Mouse (Mus musculus) liver, embryonic 15.5 days (tissue): ENCODE data around the gene Zfp740. TPM values are rescaled to one million over a fixed set of nuclear protein-coding genes. Genes with fewer than 3 reads are reported as not detected.

Experiments
- ATAC-seq: fragments of 200-750 bp; cut with Nextera tagmentation; 2 replicates; pipeline ENCODE4 v1.8.0; 2017; ENCODE audit warnings: moderate number of reproducible peaks, mild to moderate bottlenecking, moderate library complexity; ENCODE audit not compliant: insufficient read depth
- H3K27ac ChIP-seq: fragments of 300-500 bp; sonication (generic); replicated peaks from 2 replicates; pipeline ENCODE4 v1.5.1; 2015; ENCODE audit warnings: mild to moderate bottlenecking, inconsistent platforms
- H3K27me3 ChIP-seq: fragments of 300-500 bp; sonication (generic); 2 replicates; pipeline ENCODE4 v1.6.1; 2015; ENCODE audit warnings: mild to moderate bottlenecking, inconsistent platforms
- H3K36me3 ChIP-seq: fragments of 300-500 bp; sonication (generic); replicated peaks from 2 replicates; pipeline ENCODE4 v1.6.1; 2015; ENCODE audit warnings: moderate library complexity, mild to moderate bottlenecking, inconsistent platforms
- H3K4me1 ChIP-seq: fragments of 300-500 bp; sonication (generic); replicated peaks from 2 replicates; pipeline ENCODE4 v1.6.1; 2015; ENCODE audit warnings: inconsistent platforms
- H3K4me2 ChIP-seq: fragments of 300-500 bp; sonication (generic); 2 replicates; pipeline ENCODE4 v1.6.1; 2015; ENCODE audit warnings: moderate library complexity, mild to moderate bottlenecking, inconsistent platforms
- H3K4me3 ChIP-seq: fragments of 300-500 bp; sonication (generic); replicated peaks from 2 replicates; pipeline ENCODE4 v1.5.1; 2015; ENCODE audit warnings: mild to moderate bottlenecking, inconsistent platforms
- H3K9ac ChIP-seq: fragments of 300-500 bp; sonication (generic); 2 replicates; pipeline ENCODE4 v1.6.1; 2015; ENCODE audit warnings: moderate library complexity, mild to moderate bottlenecking, inconsistent platforms
- H3K9me3 ChIP-seq: fragments of 300-500 bp; sonication (generic); replicated peaks from 2 replicates; pipeline ENCODE4 v1.6.1; 2016; ENCODE audit warnings: inconsistent platforms
- WGBS: fragments of 180-500 bp; shearing (Covaris S2); methylation state at CpG from one replicate; pipeline ENCODE4 v1.1.7; 2015; ENCODE audit warnings: mixed read lengths; ENCODE audit not compliant: insufficient replicate concordance; 5-methylcytosine and 5-hydroxymethylcytosine counted together
- polyA plus RNA-seq: library from polyadenylated mRNA; unstranded; fragments of >200 nt; fragmentation: Nextera tagmentation; extraction: Ambion mirVana; gene quantifications from 2 replicates; pipeline ENCODE4 v1.2.1, GENCODE M21; 2015

Zfp740 gene
- polyA plus RNA-seq, 1 experiment from 2014 or later = 15.3 TPM

DNA sequence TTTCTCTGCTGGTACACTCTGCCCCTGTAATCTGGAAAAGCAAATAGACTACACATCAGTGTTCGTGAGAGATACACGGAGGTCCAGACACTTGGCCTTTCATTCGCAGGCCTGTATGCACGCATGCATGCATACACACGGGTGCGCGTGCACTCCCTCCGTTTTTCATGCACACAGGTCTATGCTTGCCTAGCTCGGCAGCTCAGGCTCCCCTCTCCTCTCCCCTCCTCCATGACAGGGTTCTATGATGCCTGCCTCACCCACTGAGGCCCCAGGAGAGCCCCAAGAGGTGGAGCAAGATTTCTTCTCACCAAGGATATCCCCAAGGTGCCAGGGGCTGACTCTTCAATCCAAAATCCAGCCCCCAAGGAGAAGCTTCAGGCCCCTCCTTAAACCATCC lies 46.9 kb downstream of the Zfp740 start:
- no peak overlapping the region for H3K27ac ChIP-seq
- WGBS = 55% methylated on average over 9 of the region's 9 CpGs
- no peak overlapping the region for H3K9ac ChIP-seq
- no peaks in the 10 kb centered on the region for H3K36me3 ChIP-seq
- no peak overlapping the region for H3K4me2 ChIP-seq
- H3K4me3 ChIP-seq = no peak overlapping the region
- ATAC-seq = no peak
- peaks cover 29% of the 10 kb centered on the region for H3K4me1 ChIP-seq
- H3K27me3 ChIP-seq = peaks cover 98% of the 10 kb centered on the region
- no peaks in the 10 kb centered on the region for H3K9me3 ChIP-seq

DNA sequence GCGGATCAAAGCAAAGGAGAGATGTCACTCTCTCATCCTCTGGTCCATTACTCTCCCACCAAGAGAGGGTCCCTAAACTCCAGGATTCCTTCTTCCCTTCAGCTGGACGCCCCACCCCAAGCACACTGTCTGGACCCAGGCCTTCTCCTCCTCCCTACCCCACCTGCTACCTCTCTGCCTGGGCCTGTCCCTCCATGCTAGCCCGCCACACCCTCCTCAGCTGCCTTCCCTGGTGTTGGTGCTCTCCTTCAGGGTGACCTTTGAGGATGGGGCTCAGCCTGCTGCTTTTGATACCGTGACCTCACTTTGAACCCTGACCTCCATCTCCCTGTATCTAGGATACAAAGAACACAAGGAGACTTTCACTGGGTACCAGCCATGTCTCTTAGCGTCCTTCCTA lies 47.5 kb downstream of the Zfp740 start:
- no peak overlapping the region for H3K9ac ChIP-seq
- H3K4me3 ChIP-seq = no peak overlapping the region
- no peak for ATAC-seq
- peaks cover 24% of the 10 kb centered on the region for H3K4me1 ChIP-seq
- H3K27me3 ChIP-seq = peaks cover 98% of the 10 kb centered on the region
- H3K27ac ChIP-seq = no peak overlapping the region
- no peaks in the 10 kb centered on the region for H3K9me3 ChIP-seq
- no peaks in the 10 kb centered on the region for H3K36me3 ChIP-seq
- 62% methylated on average over 5 of the region's 5 CpGs for WGBS
- H3K4me2 ChIP-seq = no peak overlapping the region

DNA sequence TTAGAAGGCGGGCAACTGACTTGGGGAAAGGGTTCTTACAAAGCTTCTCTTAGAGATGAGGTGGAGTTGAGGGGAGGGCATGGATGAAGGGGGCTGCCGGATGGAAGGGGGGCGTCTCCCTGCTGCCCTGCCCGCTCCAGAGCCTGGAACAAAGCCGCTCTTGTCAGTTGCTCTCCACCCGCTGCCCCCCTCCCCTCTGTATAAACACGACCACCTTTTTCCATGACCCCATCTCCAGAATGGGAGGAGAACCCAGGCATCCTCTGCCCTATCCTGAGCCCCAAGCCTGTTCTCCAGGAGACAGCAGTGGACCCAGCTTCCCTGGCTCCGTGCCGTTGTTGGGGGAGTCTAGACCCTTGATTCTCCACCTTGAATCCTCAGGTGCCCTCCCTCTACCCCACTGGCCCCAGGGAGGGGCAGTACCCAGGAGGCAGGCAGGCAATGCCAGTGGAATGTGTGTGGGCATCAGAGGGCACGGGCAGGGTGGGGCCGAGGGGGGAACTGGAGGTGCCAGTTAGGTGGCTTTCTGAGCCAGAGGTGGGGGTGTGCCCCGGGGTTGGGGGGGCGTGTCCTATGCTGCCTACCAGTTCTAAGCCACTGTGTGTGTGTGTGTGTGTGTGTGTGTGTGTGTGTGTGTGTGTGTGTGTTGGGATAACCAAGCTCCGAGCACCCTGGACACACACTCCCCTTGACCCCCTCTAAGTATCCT lies 52.7 kb downstream of the Zfp740 start:
- Histone ChIP-seq H3K9me3 (no peaks in the 10 kb centered on the region), H3K27ac (no peak overlapping the region), H3K4me2 (no peak overlapping the region), H3K9ac (no peak overlapping the region), H3K4me3 (no peak overlapping the region), H3K4me1 (peaks cover 16% of the 10 kb centered on the region), H3K36me3 (no peaks in the 10 kb centered on the region), H3K27me3 (peaks cover 96% of the 10 kb centered on the region)
- 49% methylated on average over 13 of the region's 14 CpGs for WGBS
- ATAC-seq = no peak

DNA sequence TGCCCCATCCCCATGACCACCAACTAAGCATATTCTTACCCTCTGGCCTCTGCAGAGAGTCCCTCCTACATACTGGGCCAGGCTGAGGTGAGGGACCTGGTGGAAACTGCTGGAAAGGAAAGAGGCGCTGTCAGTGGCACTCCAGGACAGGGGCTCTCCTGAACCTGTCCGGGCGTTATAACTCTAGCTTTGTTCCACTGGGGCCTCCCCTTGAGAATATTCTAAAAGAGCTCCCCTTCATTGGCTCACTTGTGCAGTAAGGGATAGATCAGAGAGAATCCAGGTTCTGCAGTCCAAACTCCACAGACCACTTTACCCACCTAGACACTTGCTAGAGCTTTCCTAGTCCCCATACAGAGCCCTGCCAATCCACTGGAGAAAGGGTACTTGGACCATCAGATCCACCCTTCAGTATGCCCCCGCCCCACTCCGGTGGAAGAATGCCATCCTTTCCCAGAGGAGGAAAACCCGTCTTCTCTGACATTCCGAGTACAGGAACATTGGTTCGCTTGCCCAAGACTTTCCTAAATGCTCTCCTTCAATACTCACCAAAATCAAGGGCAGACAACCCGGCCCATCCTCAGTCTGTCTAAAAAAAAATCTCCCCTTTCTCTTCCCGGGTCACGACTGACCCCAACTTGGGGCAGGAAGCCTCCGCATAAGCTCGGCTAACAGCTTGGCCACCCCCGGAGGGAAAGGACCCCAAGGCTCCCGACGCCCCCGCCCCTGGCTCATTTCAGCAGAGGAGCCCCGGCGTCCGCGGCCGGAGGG lies 53.6 kb downstream of the Zfp740 start:
- no peaks in the 10 kb centered on the region for H3K9me3 ChIP-seq
- 13% methylated on average over 22 of the region's 22 CpGs for WGBS
- peak overlapping the region; percentile 70 for H3K4me2 ChIP-seq
- H3K27ac ChIP-seq = no peak overlapping the region
- H3K27me3 ChIP-seq = peaks cover 90% of the 10 kb centered on the region
- peak overlapping the region; percentile 53 for H3K4me3 ChIP-seq
- H3K36me3 ChIP-seq = no peaks in the 10 kb centered on the region
- peaks cover 16% of the 10 kb centered on the region for H3K4me1 ChIP-seq
- peak overlapping the region; percentile 15; the same call in 1 of the 2 replicates for H3K9ac ChIP-seq
- no peak for ATAC-seq

DNA sequence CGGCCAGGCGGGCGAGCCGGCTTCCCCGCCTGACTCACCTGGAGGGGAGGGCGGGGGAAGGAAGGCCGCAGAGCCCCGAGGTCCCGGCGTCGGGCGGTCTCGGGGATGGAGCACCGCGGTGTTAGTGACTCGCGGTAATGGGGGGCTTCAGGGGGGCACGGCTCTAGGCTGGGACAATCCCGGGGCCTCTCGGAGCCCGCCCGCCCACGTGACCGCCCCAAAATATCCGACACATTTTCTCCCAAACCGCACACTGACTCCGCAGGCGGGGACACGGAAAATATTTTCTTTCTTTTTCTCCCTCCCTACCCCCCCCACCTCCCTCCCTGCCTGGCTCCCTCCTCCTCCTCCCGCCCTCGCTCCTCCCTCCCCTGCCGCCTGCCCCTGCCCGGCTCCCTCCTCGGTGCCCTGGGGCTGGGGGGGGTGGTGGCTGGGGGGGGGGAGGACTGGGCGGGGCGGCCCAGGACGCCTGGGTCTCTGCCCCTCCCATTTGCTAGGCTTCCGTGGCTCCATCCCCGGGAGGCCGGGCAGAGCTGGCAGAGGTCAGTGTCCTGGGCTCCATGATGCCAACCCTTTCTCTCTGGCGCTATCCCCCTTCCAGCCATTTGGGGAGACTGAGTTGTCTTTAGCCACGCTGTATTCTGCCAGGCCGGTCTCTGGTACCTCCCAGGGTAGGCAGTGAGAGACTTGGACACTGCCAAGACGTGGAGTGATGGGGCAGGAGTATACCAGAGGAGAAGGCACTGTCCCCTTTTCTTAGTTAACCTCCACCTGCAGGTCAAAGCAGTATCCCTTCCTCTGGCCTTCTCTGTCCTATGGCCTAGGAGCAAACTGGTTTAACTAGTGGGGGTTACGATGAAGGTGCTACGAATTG lies 54.4 kb downstream of the Zfp740 start, which contains the start of gene Rarg:
Rarg (minus strand) TSS at position 316 of the 874 bp plus-strand sequence.
- no peak for ATAC-seq
- 3% methylated on average over 41 of the region's 46 CpGs for WGBS
- no peak within 1 kb of the TSS for H3K27ac ChIP-seq

DNA sequence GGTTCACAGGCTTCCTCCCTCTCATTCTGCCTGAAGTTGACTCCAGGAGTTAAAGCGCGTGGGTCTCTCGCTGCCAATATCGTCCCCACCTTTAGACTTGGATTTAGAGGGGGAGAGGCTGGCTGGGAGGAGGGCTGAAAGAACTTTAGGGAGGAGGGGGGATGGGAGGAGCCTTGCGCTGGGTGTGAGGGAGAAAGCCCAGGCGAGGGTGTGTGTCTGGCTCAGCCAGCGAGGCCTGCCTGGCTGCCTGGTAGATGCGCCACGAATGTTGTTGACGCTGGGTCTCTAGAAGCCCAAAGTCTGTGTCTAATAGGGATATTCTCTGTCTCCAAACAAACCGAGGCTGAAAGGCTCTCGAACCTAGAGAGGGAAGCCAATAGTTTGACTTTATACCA lies 55.0 kb downstream of the Zfp740 start:
- Histone ChIP-seq H3K9ac (no peak overlapping the region), H3K27ac (no peak overlapping the region), H3K27me3 (peaks cover 91% of the 10 kb centered on the region), H3K9me3 (no peaks in the 10 kb centered on the region), H3K4me1 (peaks cover 16% of the 10 kb centered on the region), H3K36me3 (no peaks in the 10 kb centered on the region), H3K4me2 (peak overlapping the region; percentile 70), H3K4me3 (no peak overlapping the region)
- no peak for ATAC-seq
- 12% methylated on average over 12 of the region's 12 CpGs for WGBS

More for the DNA sequence above, 54.4 kb downstream of the Zfp740 start, which contains the start of gene Rarg:
- Histone ChIP-seq H3K9me3 (no peaks in the 10 kb centered on the region), H3K27me3 (peaks cover 90% of the 10 kb centered on the region), H3K36me3 (no peaks in the 10 kb centered on the region), H3K4me1 (peaks cover 16% of the 10 kb centered on the region), H3K9ac (peak within 1 kb of the TSS; percentile 15; the same call in 1 of the 2 replicates), H3K4me3 (peak within 1 kb of the TSS; percentile 53), H3K4me2 (peak within 1 kb of the TSS; percentile 70)

DNA sequence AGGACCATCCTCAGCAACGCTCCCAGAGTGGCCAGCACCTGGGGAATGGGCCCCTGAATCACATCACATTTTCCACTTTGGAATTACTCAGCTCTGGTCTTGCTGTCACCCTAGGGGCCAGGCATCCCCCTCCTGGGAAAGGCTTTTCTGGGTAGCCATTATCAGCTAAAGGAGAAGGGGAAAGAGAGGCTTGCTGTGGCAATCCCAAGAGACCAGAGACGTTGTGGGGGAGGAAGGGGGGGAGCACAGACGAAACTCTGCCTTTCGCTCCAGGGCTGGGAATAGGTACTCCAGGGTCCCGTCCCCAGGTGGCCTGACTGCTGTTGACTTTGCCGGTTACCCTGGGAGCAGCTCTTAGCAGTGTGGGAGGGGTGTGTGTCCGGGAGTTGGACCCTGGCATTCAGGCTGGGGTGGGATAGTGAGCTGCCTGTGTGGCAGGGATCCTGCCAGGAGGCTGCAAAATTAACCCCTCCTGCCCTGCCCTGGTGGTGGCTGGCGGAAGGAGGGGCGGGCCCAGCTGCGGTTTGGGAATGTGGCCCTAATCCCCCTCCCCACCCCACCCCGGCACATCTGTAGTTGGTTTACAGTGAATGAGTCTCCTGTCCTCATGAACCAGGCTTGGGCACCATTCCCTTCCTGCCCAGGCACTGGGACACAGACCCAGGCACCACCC lies 55.7 kb downstream of the Zfp740 start:
- Histone ChIP-seq H3K4me3 (no peak overlapping the region), H3K27me3 (peaks cover 92% of the 10 kb centered on the region), H3K4me2 (no peak overlapping the region), H3K4me1 (peaks cover 16% of the 10 kb centered on the region), H3K9ac (no peak overlapping the region), H3K36me3 (no peaks in the 10 kb centered on the region), H3K9me3 (no peaks in the 10 kb centered on the region), H3K27ac (no peak overlapping the region)
- no peak for ATAC-seq
- WGBS = 31% methylated on average over 11 of the region's 11 CpGs

DNA sequence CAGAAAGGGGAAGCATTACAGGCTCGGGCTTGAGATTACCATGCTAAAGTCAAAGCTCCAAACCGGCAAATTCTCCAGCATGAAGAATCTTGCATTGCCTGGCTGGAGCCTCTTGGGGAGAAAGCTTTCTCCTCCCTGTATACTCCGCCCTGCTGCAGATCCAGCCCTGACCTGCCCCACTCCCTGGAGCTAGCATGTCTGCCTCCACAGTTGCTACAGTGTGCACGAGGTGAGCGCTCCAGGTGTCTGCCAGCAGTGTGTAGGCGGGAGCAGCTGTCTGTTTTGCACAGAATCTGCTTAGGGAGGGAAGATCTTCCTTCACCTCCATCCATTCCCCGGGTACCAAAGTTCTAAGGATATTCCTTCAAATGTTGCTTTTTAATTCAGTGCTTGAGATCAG lies 59.5 kb downstream of the Zfp740 start:
- peaks cover 7% of the 10 kb centered on the region for H3K4me1 ChIP-seq
- H3K9me3 ChIP-seq = no peaks in the 10 kb centered on the region
- H3K4me2 ChIP-seq = no peak overlapping the region
- H3K4me3 ChIP-seq = no peak overlapping the region
- WGBS = 48% methylated on average over 7 of the region's 7 CpGs
- peaks cover 64% of the 10 kb centered on the region for H3K27me3 ChIP-seq
- ATAC-seq = no peak
- no peak overlapping the region for H3K9ac ChIP-seq
- H3K36me3 ChIP-seq = no peaks in the 10 kb centered on the region
- no peak overlapping the region for H3K27ac ChIP-seq

DNA sequence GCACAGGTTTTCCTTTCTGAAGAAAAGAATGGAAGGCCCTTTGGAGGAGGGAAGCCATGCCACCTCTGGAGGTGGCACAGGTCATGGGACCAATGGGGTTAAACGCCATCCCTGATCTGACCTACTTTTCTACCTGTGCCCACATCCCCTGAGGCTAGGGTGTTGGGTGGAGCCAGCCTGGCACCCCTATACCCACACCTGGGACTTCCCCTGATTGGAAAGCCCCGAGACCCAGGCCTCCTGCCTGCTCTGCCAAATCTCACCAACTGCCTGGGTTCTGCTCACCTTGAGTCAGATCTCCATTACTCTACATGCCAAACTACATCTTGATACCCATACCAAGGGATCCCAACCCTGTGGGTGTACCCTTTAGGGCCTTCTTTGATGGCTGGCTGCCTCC lies 60.0 kb downstream of the Zfp740 start:
- H3K9ac ChIP-seq = no peak overlapping the region

More for the DNA sequence above, 60.0 kb downstream of the Zfp740 start:
- no peak overlapping the region for H3K4me3 ChIP-seq
- no peaks in the 10 kb centered on the region for H3K36me3 ChIP-seq
- WGBS = 36% methylated on average over 2 of the region's 2 CpGs
- no peak overlapping the region for H3K27ac ChIP-seq
- H3K9me3 ChIP-seq = no peaks in the 10 kb centered on the region
- no peak overlapping the region for H3K4me2 ChIP-seq
- ATAC-seq = no peak
- peaks cover 2% of the 10 kb centered on the region for H3K4me1 ChIP-seq
- peaks cover 59% of the 10 kb centered on the region for H3K27me3 ChIP-seq
